Mouse (Mus musculus): ENCODE data around the gene Mei1.
"Not testable (repeated sequence)": the region's sequence is repeated elsewhere in the genome, so short reads cannot be mapped to it uniquely, and the experiment has no call there.

Gene Mei1

GRCm38 (mm10) chr15:82086131-82086530, 16.3 kb downstream of the Mei1 start:
- DNase-seq, result no peak

- DNase-seq, result no peak
These were observed 17.5 kb downstream of the Mei1 start for GRCm38 (mm10) chr15:82087266-82087665.

GRCm38 (mm10) chr15:82091061-82091460, 21.3 kb downstream of the Mei1 start:
- DNase-seq, result no peak

DNA sequence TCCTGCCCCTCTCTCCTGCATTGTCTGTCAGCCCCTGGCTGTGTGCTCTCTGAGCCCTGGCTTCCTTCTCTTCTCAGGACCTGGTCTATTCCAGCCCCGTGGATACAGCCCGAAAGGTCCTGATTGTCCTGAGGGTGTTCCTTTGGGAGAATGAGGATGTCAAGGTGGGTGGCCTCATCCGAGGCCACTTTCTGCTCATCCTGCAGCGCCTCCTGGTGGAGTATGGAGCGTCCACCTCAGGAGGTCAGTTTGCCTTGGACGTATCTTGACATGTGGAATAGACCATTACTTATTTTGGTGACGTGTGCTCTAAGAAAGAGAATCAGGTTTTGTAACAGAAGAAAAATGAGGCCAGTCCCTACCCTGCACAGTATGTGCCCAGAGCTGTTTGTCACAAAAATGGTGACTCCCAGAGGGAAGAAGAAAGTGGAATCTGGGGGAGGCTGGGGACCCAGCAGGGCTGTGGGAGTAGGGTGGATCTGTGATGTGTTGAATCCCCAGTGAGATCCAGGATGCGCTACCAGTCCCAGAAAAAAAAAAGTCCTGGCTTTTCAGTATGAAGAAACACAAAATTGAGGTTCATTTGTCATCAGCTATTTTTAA, 37.3 kb downstream of the Mei1 start:
- peak; percentile 56 for DNase-seq

DNA sequence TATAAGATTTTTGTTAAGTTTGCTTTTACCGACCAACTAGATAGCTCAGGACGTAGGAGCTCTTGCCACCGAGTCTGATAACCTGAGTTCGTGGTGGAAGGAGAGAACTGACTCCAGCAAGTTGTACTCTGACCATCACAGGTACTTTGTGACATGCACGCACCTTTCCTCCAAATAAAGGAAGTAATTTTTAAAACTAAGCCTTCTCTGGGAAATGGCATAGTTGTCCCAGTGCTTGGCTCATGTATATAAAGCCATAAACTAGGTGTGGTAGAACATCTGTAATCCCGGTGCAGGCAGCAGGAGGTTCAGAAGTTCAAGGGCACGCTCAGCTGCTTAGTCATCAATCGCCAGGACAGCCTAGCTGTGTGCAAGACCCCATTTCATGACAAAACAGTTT, 50.7 kb downstream of the Mei1 start:
- DNase-seq, result no peak

- DNase-seq, result not testable (repeated sequence)
These were observed 56.9 kb downstream of the Mei1 start for GRCm38 (mm10) chr15:82126690-82127089.

DNA sequence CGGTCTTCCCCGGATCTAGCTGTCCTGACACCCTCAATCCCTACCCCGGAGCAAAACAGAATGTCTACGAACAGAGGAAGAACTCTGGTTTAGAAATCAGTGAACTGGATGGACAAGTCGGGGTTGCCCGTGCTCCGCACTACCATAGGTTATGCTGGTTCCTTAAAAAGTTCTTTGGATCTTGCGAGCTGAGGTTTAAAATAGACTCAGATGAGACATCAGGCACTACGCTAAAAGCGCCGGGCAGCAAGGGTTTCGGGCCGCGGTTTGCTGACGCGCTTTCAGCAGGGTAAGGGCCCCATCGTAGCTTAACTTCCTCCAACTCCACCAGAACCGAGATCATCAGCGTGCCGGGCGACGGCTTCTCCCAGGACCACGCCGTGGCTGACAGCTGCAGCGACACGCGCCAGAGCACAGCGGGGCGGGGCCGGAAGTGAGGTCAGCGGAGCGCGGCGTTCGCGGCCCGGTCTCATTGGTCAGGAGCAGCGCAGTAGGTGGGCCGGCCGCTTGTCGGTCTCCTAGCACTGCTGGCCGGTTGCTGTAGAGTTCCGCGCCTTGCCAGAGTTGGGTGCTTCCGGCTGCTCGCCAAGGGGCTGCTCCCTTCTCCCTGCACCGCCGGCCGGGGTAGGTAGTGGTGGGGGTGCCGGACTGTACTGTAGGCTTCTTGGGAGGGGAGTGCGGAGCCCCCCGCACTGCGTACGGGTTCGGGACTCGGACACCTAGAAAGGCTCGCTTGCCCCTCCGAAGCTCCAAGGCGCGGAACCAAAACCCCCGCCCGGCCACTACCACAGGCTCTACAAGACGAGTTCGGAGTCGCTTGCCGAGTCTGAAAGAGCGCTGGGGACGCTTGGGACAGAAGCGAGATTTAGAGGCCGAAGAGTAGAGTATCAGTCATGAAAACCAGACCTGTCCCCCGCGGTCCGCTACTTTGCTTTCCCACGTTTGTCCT, 57.9 kb downstream of the Mei1 start, which contains the start of gene Ccdc134:
Ccdc134 (plus strand) TSS at position 497 of the 949 bp plus-strand sequence.
- DNase-seq, result peak; percentile 94

DNA sequence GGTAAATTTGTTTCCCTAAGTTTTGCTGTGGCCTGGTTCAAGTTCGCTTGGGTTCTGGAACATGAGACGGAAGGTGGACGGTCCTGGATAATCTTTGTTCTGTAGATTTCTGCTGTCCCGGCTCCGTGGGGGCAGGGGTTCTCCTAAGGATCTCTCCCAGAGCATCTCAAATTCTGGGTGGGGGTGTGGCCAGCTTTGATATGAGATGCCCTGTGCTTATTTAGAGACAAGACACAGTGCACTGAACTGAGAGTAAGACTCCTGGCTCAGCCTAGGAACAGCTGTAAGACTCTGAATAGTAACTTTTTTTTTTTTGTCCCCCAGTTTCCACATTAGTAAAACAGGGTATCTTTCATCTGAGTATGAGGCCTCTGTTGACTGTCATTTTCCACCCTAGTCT, 58.6 kb downstream of the Mei1 start:
- no peak for DNase-seq

GRCm38 (mm10) chr15:82130599-82130998, 60.8 kb downstream of the Mei1 start:
- no peak for DNase-seq

GRCm38 (mm10) chr15:82135372-82135771, 65.6 kb downstream of the Mei1 start:
- no peak for DNase-seq

DNA sequence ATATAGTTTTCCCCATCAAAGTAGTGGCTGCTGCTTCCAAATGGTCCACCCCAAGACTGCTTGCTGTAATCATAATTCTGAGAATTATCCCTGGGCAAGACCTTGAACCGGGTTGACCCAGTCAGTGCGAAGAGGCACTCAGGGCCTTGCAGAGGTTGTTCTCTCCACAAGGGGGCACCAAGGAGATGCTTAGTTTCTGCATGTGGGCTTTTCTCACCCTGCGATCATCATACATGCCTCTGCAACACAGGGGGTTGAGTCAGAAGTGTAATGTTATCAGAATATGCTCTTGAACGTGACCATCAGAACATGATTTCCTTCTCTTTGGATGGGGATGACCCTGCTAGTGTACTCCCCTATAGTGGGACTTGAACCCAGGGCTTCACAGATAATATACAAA, 68.8 kb downstream of the Mei1 start:
- peak; percentile 64 for DNase-seq

- DNase-seq, result peak; percentile 32
These were observed 69.4 kb downstream of the Mei1 start for GRCm38 (mm10) chr15:82139196-82139595.

DNA sequence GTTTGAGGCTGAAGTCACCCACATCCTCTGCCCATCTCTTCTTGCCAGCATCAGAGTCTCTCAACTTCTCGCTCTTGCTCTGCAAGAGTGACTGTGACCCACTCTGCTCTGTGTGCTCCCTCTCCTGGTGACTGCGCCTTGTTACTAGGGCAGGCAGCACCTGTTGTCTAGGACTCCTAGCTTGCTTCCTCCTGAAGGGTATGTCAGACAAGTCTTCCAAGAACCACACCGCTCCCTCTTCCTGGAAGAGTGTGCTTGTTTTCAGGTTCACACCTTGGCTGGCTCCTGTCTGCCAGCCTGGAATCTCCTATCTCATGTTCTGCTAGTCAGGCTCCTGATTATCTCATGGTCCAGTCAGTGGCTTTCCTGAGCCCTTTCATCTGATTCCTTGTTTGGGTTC, 70.6 kb downstream of the Mei1 start:
- no peak for DNase-seq

DNA sequence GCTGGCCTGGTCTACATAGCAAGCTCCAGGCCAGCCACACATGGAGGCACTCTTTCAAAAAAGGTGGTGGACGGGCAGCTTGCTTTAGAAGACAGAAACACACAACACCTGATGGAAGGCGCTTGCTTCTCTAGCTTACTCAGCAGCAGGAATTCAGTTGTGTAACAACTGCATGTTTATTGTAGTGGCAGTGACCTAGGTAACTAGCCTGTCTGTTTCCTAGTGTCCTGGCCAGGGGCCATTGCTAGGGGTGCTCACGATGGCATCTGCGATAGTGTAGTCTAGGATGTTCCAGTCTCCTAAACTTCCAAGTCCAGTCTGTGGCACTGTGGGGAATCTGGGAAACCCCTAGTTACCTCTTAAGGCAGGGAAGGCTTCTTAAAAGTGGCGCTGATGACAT, 74.4 kb downstream of the Mei1 start:
- DNase-seq, result no peak

DNA sequence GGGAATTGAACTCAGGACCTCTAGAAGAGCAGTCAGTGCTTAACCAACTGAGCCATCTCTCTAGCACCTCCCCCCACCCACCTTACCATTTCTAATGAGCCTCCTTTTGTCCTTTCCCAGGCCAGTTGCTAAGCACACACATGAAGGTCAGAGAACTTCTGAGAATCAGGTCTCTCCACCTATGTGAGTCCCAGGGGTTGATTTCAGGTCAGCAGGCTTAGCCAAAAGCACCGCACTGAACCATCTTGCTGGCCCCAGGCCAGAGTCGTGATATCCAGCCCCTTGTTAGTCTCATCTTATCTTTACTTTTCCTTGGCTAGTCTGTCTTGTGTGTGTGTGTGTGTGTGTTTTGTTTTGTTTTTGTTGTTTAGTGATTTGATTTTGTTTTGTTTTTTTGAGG, 75.6 kb downstream of the Mei1 start:
- peak; percentile 61 for DNase-seq

DNA sequence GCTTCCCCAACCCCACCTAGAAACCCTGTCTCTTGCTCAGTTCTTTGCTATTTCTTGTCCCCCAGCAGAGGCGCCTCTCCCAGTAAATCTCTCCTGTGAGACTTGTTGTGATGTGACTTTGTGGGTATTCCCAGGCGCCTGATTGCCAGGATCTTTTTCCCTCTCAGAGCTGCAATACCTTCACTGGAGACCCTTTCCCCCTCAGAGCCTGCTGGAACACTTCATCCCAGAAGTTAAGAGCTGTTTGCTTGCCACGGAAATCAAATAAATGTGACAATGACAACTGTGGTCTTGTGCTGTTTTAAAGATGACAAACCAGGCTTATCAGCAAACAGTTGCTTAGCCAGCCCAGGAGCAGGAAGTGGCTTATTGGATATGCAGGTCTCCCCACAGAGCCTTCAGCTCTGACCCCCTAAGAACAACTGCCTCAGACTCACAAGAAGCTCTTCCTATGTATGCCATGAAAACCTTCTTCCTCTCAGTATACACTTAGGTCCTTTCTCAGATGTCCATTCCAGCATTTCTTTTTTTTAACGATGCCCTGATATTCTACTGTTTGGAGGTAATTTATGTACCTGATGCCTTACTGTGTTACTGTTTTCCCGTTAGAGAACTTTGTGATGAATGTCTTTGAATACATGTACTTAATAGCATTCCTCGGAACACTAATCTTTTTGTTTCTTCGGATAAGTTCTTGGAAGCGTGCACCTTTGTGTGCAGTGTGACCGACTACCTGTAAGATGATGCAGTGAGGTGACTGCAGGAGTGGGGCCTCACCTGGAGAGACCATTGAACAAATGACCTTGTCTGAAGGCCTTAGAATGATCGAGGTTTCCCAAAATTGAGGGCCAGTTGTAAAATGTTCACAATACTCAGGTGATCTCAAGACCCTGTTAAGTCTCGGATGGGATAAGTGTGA, 76.3 kb downstream of the Mei1 start:
- DNase-seq, result peak; percentile 52

- DNase-seq, result peak; percentile 99
These were observed 77.2 kb downstream of the Mei1 start, which contains the start of gene Srebf2 for GRCm38 (mm10) chr15:82146770-82147610. Gene Srebf2 (plus strand): TSS chr15:82147181.

DNA sequence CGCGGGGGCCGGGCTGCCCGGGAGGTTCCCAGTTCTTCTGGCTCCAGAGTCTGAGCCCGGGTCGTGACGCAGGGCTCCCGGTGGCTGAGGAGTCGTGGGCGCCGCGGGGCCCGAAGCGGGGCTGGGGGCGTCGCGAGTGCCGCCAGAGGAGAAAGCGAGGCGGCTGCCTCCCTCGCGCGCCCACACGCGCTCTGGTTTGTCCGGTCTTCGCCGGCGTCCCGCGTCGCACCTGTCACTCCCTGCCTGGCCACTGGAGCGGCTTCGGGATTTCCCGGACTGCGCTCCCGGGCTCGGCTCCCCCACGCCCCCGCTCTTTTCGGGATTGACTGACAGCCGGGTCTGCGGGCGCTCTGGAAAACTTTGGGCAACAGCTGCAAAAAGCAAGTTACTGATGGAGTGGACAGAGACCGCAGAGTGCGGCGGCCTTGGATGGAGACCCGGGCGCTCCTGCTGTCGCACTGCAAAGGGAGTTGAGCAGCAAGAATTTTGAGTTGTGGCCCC, 77.9 kb downstream of the Mei1 start:
- peak; percentile 72 for DNase-seq

GRCm38 (mm10) chr15:82148510-82148911, 78.7 kb downstream of the Mei1 start:
- no peak for DNase-seq

DNA sequence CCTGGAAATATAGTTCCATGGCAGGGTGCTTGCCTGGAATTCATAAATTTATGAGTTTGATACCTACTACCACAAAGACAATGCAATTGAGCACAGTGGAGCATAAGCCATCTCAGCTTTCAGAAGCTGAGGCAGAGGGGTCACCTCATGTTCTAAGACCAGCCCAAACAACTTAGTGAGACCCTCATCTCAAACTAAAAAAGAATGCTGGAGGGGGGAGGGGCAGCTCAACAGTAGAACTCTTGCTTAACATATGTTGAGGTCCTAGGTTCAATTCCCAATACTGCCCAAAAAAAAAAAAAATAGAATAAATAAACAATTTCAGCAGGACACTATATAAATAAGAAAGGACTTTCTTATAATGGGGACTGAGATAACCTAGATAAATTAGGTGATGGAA, 80.2 kb downstream of the Mei1 start:
- no peak for DNase-seq

DNA sequence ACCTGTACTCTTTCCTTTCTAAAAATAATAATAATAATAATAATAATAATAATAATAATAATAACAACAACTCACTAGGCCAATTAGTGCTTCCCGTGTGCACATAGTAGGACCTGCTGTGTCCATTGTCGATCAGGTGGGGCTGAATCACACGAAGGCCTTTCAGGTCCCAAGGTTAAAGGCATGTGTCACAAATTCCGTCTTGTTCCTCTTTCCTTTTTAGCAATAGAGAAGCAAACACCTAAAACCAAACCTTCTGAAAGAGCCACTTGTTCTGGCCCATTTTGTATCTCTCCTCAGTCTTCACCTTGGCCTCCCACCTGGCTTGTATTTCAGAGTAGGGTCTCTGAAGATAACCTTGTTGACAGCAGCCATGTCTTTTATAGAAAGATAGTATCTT, 81.4 kb downstream of the Mei1 start:
- DNase-seq, result no peak

DNA sequence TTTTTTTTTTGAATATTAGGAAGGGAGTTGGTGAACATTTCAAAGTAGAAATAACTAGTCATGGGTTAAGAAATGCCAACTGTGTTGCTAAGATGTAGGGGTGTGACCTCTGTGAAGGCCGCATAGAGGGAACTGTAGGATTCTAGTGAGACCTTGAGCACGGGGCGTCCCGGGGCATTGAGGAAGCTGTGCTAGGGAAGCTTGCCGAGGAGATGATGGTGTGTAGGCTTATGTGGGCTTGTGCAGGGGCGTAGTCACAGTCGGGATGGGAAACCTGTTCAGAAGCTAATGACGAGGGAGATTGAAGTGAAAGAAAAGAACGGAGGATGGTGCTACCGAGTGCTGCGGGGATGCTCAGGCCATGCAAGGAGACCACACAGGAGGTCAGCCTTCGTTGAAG, 82.2 kb downstream of the Mei1 start:
- DNase-seq, result no peak
